Mouse (Mus musculus) ES-Bruce4 (cell line): Measurements from ENCODE around the gene Med16.

Experiments
- CTCF ChIP-seq: IDR thresholded peaks from one replicate; pipeline ENCODE4 v1.8.1; 2011; ENCODE audit warnings: low read depth, low read length
- EP300 ChIP-seq: IDR thresholded peaks from 2 replicates; pipeline ENCODE4 v1.6.1; 2011; ENCODE audit warnings: low read depth, low read length; ENCODE audit not compliant: insufficient read depth
- POLR2A ChIP-seq: IDR thresholded peaks from one replicate; pipeline ENCODE4 v1.8.1; 2011; ENCODE audit warnings: low read length; ENCODE audit not compliant: insufficient read depth

DNA sequence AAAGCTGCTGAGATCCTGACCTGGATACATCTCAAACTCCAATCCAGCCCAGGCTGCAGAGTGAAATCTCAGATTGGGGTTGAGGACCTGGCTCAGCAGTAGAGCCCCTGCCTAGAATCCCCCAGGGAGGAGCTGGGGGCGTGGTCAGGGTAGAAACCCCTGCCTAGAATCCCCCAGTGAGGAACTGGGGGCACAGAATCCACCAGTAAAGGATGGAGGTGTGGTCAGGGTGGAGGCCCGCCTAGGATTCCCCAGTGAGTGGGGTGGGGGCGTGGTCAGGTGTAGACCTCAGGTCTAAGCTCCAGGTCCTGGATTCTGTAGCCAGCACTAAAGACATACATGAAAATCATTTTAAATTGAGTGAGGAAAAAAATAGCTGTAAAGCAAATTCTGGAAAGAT is 35.9 kb downstream of the Med16 start:
- TF ChIP-seq CTCF (no peak), POLR2A (no peak), EP300 (no peak)
